Mouse (Mus musculus) G1E-ER4 (cell line): ENCODE data around the gene Psmd9. TPM values are rescaled to one million over a fixed set of nuclear protein-coding genes. Genes with fewer than 3 reads are reported as not detected.

Source experiments
- GATA1 ChIP-seq: IDR thresholded peaks from one replicate; pipeline ENCODE4 v1.8.0; 2012; ENCODE audit warnings: low read length, inconsistent platforms
- polyA plus RNA-seq: library from polyadenylated mRNA; stranded (reverse); fragments of >175 nt; gene quantifications from 2 replicates; pipeline ENCODE4 v1.2.3, GENCODE M21; 2012

Psmd9 gene
- polyA plus RNA-seq, 1 experiment, result 104 TPM

DNA sequence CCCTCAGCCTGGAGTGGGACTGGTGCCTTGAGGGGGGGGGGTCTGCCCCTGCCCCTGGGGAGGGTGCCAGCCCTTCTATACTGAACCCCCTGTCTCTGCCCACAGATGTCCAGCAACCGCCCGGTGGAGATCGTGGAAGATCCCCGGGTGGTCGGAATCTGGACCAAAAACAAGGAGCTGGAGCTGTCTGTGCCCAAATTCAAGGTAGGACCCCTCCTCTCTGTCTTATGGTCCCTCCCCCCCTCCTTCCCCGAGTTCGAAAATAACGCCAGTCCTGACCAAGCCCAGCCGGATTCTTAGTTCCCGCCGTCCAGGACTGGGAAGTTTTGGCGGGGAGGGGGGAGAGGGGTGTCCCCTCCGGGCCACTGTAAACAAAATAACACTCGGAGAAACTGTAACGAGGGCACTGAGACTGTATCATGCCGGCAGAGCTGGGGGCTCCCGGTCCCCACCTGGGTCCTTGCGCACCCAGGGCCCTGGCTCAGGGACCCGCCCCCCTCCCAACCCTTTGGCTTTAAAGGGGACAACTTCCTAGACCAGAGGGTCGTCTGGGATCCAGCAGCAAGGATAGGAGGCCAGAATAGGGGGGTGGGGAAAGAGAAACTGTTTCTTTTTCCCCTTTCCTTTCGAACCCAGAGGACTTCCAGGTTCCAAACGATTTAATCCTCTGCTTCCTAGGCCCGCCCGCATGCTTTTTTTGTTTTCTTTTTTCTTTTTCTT, 25.8 kb upstream of the Psmd9 start:
- no peak for TF ChIP-seq GATA1

DNA sequence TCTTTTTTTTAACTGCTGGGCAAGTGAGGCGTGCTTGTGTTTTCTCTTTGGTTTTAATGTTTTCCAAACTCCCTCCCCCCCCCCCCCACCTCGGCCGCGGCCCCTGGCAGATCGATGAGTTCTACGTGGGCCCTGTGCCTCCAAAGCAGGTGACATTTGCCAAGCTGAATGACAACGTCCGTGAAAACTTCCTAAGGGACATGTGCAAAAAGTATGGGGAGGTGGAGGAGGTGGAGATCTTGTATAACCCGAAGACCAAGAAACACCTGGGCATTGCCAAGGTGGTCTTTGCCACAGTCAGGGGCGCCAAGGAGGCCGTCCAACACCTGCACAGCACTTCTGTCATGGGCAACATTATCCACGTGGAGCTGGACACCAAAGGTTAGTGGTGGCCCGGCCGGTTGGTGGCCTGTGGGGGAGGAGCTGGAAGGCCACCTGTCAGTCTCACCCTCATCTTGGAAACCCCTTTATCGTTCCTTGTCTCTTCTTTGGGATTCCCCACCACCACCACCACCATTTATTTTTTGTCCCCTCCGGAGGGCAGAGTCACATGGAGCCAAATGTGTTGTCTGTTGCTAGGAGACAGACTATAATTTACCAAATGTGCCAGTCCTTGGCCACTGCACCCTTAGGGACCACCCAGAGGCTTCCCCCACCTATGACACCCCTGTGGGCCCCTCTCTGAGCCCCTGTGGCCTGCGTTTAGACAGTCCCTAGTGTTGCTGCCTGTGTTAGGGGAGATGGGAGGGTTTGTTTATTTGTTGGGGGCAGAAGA, 25.1 kb upstream of the Psmd9 start:
- no peak for TF ChIP-seq GATA1

DNA sequence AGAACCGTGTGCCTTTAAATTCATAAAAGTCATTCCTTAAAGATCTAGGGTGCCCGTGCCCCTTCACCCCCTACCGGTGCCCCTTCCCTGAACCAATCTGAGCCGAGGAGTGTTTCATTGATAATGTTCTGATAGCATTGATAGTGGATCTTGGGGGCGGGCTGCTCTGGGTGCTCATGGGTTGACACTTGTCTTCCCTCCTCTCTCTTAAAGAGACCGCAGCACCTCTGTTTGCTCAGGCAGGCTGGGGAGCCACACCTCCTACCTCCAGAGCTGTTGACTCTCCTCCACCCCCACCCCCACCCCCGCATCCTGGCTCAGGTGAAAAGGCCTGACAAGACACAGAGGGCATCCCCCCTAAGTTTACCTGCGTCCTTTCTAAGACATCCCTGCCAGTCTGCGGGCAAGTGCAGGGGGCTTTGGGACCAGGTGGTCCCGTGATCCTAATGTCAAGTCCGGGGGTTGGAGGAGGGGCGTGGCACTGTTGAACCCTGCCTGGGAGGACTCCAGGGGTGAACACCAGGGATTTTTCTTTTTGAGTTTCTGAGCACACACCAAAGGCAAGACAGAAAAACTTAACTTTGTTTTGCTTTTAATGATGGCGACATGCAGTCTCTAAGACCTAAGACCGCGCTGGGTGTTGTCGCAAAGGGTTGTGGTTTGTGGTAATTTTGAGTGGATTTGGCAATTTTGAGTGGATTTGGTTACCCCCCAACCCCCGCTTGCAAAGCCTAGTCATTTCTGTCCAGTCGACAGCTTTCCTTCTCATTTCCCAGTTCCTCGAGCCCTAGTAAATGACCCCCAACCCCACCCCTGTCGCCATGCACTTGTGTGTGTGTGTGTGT, 24.2 kb upstream of the Psmd9 start:
- no peak for TF ChIP-seq GATA1

DNA sequence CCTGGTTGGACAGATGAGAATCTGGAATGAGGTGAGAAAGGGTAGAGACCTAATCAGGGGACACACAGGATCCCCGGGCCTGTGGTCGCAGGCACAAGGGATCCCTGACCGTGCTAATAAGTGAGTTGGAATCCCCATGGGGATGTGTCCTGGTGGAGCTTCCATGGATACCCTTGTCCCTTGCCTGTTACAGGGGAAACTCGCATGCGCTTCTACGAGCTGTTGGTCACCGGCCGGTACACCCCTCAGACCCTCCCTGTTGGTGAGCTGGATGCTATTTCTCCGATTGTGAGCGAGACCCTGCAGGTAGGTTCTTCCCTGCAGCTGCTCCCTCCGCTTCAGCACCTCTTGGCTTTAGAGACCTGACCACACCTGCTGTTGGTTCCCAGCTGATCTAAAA, 22.9 kb upstream of the Psmd9 start:
- TF ChIP-seq GATA1, result no peak

DNA sequence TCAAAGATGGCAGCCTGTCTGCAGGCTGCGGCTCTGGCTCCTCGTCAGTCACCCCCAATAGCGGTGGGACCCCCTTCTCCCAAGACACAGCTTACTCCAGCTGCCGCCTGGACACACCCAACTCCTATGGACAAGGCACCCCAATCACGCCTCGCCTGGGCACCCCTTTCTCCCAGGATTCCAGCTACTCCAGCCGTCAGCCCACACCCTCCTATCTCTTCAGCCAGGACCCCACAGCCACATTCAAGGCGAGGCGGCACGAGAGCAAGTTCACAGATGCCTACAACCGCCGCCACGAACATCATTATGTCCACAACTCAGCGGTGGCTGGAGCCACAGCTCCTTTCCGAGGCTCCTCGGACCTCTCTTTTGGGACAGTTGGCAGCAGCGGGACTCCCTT, 21.6 kb upstream of the Psmd9 start:
- TF ChIP-seq GATA1, result no peak

DNA sequence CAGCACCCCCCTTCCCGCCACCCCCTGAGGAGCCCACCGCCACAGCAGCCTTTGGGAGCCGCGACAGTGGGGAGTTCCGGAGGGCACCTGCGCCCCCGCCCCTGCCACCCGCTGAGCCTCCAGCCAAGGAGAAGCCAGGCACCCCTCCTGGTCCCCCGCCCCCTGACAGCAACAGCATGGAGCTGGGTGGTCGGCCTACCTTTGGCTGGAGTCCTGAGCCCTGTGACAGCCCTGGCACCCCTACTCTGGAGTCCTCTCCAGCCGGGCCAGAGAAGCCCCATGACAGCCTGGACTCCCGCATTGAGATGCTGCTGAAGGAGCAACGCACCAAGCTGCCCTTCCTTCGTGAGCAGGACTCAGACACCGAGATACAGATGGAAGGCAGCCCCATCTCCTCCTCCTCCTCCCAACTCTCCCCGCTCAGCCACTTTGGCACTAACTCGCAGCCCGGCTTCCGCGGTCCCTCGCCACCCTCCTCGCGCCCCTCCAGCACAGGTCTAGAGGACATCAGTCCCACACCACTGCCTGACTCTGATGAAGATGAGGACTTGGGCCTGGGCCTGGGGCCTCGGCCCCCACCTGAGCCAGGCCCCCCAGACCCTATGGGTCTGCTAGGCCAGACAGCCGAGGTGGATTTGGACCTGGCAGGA, 21.0 kb upstream of the Psmd9 start:
- no peak for TF ChIP-seq GATA1

DNA sequence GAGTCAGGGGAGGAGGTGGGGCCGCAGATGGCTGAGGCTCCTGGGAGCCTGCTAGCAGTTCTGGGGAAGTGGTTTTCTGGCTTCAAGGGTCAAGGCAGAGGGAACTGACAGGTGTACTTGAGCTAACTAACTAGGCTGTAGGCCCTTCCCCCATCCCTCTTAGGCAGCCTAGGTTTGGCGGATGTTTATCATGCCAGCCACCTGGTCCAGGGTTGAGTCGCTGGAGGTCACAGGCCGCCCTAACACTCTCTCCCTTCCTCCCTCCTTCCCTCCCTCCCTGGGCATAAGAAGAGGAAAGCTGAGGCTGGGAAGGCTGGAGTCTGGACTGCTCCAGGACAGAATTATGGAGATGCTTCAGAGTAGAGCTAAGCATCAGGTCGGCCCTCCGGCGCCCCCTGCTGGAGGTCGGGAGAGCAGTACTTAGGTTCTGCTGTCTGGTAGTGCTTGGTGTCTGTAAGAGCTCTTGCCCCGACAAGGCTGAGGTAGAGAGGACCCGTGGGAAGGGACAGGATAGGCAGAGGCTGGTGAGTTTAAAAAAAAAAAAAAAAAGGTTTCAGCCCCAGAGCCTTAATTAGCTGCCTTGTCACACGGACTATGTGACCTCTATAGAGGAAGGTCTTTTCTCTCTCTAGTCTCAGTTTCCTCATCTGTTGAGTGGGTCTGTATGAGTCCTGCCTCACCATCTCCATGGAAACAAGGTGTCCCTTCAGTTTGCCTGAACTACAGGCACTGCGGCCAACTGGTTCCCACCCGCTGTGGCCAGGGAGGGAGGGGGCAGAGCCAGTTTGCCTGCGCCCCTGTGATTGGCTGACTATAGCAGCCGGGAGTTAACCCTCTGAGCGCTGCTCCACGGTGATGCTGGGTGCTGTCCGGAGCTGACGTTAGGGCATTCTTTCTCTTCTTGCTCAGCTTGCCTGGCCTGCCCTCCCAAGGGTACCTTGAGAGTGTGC, 19.5 kb upstream of the Psmd9 start:
- TF ChIP-seq GATA1, result no peak

DNA sequence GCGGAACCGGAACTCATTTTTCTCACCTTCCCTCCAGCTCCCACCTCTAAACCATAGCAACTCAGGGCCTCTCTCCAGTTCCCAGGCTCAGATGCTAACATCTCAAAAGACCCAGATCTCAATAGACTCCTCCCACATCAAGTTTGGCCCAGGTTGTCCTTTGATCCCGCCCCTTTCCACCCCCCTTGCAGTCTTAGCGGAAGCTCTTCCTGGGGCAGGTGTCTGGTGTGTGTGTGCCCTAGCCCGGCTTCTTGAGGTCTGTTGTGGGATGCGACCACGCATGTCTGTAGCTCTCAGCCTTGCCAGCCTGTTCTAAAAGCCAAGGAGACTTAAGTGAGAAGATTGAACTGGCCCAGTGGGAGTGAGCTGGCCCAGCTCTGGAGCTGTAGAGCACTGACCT, 18.6 kb upstream of the Psmd9 start:
- no peak for TF ChIP-seq GATA1

DNA sequence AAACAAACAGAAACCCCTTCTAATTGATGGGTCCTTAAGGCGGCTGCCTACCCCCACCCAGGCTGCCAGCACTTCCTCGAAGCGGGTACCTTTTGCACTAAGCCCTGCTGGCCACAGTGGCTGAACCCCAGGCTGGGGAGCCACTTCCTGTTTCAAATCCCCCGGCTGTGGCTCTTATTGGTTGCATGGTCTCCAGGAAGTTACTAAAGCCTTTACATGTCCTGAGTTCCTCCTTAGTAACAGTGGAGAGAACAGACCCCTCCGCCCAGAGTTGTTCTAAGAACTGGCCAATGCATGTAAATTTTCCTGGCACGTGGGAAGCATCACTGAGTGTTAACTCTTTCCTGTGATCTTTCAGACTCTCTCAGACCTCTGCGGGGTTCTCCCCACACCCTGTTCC, 18.1 kb upstream of the Psmd9 start:
- no peak for TF ChIP-seq GATA1

DNA sequence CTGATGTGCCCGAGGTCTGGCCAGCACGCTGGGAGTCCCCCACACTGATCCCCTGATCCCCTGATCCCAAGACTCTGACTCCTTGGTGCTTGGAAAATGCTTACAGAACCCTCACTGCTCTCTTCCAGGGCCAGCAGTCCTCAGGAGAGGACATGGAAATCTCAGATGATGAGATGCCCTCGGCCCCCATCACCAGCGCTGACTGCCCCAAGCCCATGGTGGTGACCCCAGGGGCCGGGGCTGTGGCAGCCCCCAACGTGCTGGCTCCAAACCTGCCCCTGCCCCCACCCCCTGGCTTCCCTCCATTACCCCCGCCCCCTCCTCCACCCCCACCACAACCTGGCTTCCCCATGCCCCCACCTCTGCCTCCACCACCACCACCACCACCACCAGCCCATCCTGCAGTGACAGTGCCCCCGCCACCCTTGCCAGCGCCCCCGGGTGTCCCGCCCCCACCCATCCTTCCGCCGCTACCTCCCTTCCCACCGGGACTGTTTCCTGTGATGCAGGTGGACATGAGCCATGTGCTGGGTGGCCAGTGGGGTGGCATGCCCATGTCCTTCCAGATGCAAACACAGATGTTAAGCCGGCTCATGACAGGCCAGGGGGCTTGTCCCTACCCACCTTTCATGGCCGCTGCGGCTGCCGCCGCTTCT, 17.4 kb upstream of the Psmd9 start:
- no peak for TF ChIP-seq GATA1

DNA sequence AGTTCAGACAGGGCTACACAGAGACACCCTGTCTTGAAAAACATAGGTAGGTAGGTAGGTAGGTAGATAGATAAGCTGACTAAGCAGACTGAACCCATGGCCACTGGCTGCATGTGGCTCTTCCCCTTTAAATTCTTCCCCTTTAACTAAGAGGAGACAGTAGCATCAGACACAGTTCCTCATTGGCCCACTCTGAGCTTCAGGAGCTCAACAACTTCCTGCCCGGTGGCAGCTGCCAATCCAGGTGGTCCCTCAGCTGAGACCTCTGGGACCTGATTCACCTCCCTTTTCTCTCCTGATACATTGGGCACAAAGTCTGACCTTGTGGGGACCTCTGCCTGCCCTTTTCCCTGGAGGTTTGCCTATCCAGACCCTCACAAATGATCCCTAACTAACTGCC, 16.3 kb upstream of the Psmd9 start:
- TF ChIP-seq GATA1, result no peak

DNA sequence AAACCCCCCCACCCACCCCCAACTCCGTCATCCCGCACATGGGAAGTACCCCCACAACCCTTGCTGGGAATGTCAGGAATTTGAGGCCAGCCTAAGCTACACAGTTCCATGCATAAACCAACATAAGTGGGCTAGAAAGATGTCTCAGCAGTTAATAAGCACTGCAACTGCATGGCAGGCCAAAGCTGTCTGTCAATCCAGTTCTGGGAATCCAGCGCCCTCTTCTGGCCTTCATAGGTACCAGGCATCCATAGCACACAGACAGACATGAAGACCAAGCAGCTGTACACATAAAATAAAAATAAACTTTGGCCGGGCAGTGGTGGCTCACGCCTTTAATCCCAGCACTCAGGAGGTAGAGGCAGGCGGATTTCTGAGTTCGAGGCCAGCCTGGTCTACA, 13.8 kb upstream of the Psmd9 start:
- no peak for TF ChIP-seq GATA1

DNA sequence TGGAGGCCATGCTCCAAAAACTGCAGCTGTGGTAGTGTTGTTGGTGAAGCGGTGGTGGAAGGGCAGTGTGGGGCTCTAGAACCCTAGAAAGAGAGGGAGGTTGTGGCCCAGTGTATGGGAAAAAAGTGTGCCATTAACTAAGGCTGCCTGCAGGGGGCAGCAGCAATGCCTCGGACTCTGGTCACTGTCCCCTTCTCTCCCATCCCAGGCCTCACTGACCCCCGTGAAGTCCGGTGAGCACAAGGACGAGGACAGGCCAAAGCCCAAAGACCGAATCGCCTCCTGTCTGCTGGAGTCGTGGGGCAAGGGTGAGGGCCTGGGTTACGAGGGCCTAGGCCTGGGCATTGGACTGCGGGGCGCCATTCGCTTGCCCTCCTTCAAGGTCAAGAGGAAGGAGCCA, 12.4 kb upstream of the Psmd9 start:
- no peak for TF ChIP-seq GATA1

DNA sequence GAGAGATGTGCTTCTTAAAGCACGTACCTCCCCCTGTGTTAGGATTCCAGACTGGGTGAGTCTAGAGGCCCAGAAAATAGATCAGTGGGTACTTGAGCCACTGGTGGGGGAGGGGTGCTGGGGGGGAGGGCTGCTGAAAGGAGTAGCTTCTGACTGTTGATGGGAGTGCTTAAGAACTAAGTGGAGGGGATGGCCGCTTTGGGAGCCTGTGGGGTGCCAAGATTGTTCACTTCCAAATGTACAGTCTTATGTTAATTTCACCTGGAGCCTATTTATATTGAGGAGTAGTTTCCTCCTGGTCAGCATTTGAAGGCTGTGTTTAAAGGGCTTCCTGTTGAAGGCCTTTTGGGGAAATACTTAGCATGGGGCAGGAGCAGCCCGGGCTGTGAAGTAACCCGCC, 11.2 kb upstream of the Psmd9 start:
- TF ChIP-seq GATA1, result no peak

DNA sequence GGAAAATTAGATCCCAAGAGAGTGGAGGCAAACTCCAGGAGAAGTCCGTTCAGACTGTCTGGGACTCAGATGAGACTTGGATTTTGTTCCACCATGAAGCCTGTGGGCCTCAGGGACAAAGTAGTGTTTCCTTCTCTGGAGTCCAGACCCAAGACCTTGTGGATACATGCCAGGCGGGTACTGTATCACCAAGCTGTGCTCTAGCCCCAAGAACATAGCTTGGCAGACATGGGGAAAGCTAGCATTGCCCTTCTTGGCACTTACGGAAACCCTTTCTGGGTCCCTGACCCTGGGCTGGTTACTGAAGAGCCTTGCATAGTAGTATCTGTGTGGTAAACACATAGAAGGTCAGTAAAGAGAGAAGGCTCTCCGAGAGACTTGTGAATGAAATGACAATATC, 9.8 kb upstream of the Psmd9 start:
- TF ChIP-seq GATA1, result no peak
